Mouse (Mus musculus): ENCODE results near the gene Ccdc33. TPM values are rescaled to one million over a fixed set of nuclear protein-coding genes. Genes with fewer than 3 reads are reported as not detected.
A peak's percentile ranks its signal among the peaks of the same experiment; 100 is the strongest.

The Ccdc33 gene
- total RNA-seq, 1 experiment = 0.13 TPM

DNA sequence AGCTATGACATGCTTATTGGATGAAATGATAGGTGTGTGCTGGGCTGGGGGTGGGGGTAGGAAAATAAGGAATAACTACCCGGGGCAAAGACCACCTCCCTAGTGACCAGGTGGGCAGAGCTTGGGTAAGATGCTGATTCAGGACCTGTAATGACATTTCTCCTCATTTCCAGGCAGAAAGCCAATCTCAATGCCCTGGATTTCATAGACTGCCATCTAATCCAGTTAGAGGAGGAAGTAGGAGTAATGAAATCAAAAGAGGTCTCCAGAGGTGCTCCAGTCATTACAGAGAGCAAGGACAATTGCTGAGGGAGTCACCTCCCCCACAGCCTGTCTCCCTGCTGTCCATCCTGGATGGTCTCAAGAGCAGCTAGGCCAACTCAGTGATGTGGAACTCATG lies 58.7 kb downstream of the Ccdc33 start:
- no peaks in the 10 kb centered on the region for H3K36me3 ChIP-seq (ENCODE audit: control insufficient read depth, insufficient read depth, low read length, poor library complexity, severe bottlenecking)
- no peaks in the 10 kb centered on the region for H3K9me3 ChIP-seq (ENCODE audit: control insufficient read depth, insufficient read depth, low read depth, low read length)
- H3K4me3 ChIP-seq (ENCODE audit: insufficient read depth in 1 of 2, low read depth in 1 of 2, low read length in 2 of 2, poor library complexity in 1 of 2, severe bottlenecking in 1 of 2) = no peak overlapping the region
- DNase-seq (ENCODE audit: low read depth, low spot score) = no peak
- in situ Hi-C loops (cut with MboI; ENCODE audit: low sequenced_read_pairs in 2 of 2, unreplicated experiment in 2 of 2) = no loop called here
- no peak overlapping the region for H3K9ac ChIP-seq (ENCODE audit: insufficient read depth, low read depth, low read length, poor library complexity, severe bottlenecking)
- peaks cover 0 to 5% of the 10 kb centered on the region in 2 experiments; a peak in 1 of 4 replicates for H3K4me1 ChIP-seq (ENCODE audit: control insufficient read depth in 2 of 2, insufficient read depth in 2 of 2, low read length in 2 of 2, poor library complexity in 1 of 2)
- TF ChIP-seq ZC3H11A (IDR thresholded peaks at IDR 0.05; ENCODE audit: borderline replicate concordance, low read depth, low read length) (no peak), MAFK (IDR thresholded peaks at IDR 0.05; ENCODE audit: insufficient read depth, low read depth, low read length) (no peak), CHD2 (IDR thresholded peaks at IDR 0.05; ENCODE audit: low read depth, low read length) (no peak), HCFC1 (IDR thresholded peaks at IDR 0.05; ENCODE audit: borderline replicate concordance, insufficient read depth, low read length) (no peak), ZNF384 (IDR thresholded peaks at IDR 0.05; ENCODE audit: low read depth, low read length) (no peak)
- H3K27ac ChIP-seq (ENCODE audit: insufficient read depth, low read depth, low read length, poor library complexity, severe bottlenecking) = no peak overlapping the region

DNA sequence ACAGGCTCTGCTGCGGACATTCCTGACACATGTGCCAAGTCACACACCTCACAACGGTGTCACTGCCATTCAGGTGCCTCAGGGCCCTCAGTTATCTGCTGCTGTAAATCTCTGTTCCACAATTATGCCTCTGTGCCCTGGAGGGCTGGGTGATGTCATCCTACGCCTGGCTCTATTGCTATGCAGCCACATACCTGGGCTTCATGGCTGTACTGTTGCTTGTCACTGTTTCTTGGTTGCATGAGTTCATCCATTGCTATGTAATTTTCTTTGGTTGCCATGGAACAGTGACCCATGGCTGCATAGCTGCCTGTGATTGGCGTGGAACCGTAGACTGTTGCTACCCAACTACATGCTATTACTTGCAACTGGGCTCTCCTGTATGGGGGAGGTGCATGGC lies 63.0 kb downstream of the Ccdc33 start:
- no peak for DNase-seq (ENCODE audit: low read depth, low spot score)
- Histone ChIP-seq H3K9me3 (ENCODE audit: control insufficient read depth, insufficient read depth, low read depth, low read length) (no peaks in the 10 kb centered on the region), H3K9ac (ENCODE audit: insufficient read depth, low read depth, low read length, poor library complexity, severe bottlenecking) (no peak overlapping the region), H3K4me1 (ENCODE audit: control insufficient read depth in 2 of 2, insufficient read depth in 2 of 2, low read length in 2 of 2, poor library complexity in 1 of 2) (peaks cover 0 to 14% of the 10 kb centered on the region in 2 experiments; a peak in 3 of 4 replicates), H3K36me3 (ENCODE audit: control insufficient read depth, insufficient read depth, low read length, poor library complexity, severe bottlenecking) (no peaks in the 10 kb centered on the region), H3K4me3 (ENCODE audit: insufficient read depth in 1 of 2, low read depth in 1 of 2, low read length in 2 of 2, poor library complexity in 1 of 2, severe bottlenecking in 1 of 2) (no peak overlapping the region), H3K27ac (ENCODE audit: insufficient read depth, low read depth, low read length, poor library complexity, severe bottlenecking) (no peak overlapping the region)
- no peak for TF ChIP-seq MAFK (IDR thresholded peaks at IDR 0.05; ENCODE audit: insufficient read depth, low read depth, low read length)
- no peak for TF ChIP-seq CHD2 (IDR thresholded peaks at IDR 0.05; ENCODE audit: low read depth, low read length)
- no peak for TF ChIP-seq ZNF384 (IDR thresholded peaks at IDR 0.05; ENCODE audit: low read depth, low read length)
- no peak for TF ChIP-seq HCFC1 (IDR thresholded peaks at IDR 0.05; ENCODE audit: borderline replicate concordance, insufficient read depth, low read length)
- in situ Hi-C loops (cut with MboI; ENCODE audit: low sequenced_read_pairs in 2 of 2, unreplicated experiment in 2 of 2) = no loop called here

DNA sequence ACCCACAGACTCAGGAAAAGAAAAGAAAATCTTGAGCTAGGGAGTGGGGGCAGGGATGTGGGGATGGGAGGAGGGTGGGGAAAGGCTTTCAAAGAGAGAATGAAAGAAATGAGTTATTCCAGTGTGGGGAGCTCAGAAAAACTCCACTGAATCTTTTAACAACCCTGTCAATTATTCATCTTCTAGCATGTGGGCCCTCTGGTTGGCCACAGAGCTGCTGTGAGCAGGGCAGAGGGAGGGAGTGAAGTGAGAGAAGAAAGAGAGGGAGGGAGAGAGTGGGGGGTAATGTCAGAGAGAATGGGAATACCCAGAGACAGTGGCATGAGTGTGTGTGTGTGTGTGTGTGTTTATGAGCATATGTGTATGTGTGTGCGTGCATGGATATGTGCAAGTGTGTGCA lies 64.6 kb downstream of the Ccdc33 start:
- Histone ChIP-seq H3K4me3 (ENCODE audit: insufficient read depth in 1 of 2, low read depth in 1 of 2, low read length in 2 of 2, poor library complexity in 1 of 2, severe bottlenecking in 1 of 2) (no peak overlapping the region), H3K9ac (ENCODE audit: insufficient read depth, low read depth, low read length, poor library complexity, severe bottlenecking) (no peak overlapping the region), H3K9me3 (ENCODE audit: control insufficient read depth, insufficient read depth, low read depth, low read length) (no peaks in the 10 kb centered on the region), H3K36me3 (ENCODE audit: control insufficient read depth, insufficient read depth, low read length, poor library complexity, severe bottlenecking) (no peaks in the 10 kb centered on the region), H3K27ac (ENCODE audit: insufficient read depth, low read depth, low read length, poor library complexity, severe bottlenecking) (no peak overlapping the region), H3K4me1 (ENCODE audit: control insufficient read depth in 2 of 2, insufficient read depth in 2 of 2, low read length in 2 of 2, poor library complexity in 1 of 2) (peaks cover 0 to 12% of the 10 kb centered on the region in 2 experiments; a peak in 3 of 4 replicates)
- in situ Hi-C loops (cut with MboI; ENCODE audit: low sequenced_read_pairs in 2 of 2, unreplicated experiment in 2 of 2) = no loop called here
- TF ChIP-seq MAFK (IDR thresholded peaks at IDR 0.05; ENCODE audit: insufficient read depth, low read depth, low read length) = no peak
- TF ChIP-seq CHD2 (IDR thresholded peaks at IDR 0.05; ENCODE audit: low read depth, low read length) = no peak
- TF ChIP-seq HCFC1 (IDR thresholded peaks at IDR 0.05; ENCODE audit: borderline replicate concordance, insufficient read depth, low read length) = no peak
- TF ChIP-seq ZC3H11A (IDR thresholded peaks at IDR 0.05; ENCODE audit: borderline replicate concordance, low read depth, low read length) = no peak
- no peak for TF ChIP-seq ZNF384 (IDR thresholded peaks at IDR 0.05; ENCODE audit: low read depth, low read length)
- DNase-seq (ENCODE audit: low read depth, low spot score) = no peak

DNA sequence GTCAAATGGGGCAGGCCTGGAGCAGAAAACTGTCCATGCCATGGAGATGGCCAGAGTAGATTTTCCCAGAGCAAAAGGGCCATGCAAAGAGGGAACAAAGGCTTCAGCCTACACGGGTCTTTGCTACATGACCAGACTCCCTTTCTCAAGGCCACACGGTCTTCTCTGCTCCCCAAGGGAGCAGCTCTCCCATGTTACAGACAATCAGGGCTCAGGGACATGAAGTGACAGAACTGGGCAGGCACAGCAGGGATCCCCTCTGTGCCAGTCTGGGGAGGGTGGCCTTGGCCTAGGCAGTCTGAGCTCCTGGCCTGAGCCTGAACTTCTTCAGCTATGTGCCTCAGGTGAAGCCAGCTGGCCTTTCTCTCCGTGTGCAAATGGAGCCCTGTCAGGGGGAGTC lies 65.1 kb downstream of the Ccdc33 start:
- H3K9me3 ChIP-seq (ENCODE audit: control insufficient read depth, insufficient read depth, low read depth, low read length) = no peaks in the 10 kb centered on the region
- no peak for DNase-seq (ENCODE audit: low read depth, low spot score)
- H3K36me3 ChIP-seq (ENCODE audit: control insufficient read depth, insufficient read depth, low read length, poor library complexity, severe bottlenecking) = no peaks in the 10 kb centered on the region
- no peak overlapping the region for H3K4me3 ChIP-seq (ENCODE audit: insufficient read depth in 1 of 2, low read depth in 1 of 2, low read length in 2 of 2, poor library complexity in 1 of 2, severe bottlenecking in 1 of 2)
- TF ChIP-seq CHD2 (IDR thresholded peaks at IDR 0.05; ENCODE audit: low read depth, low read length) (no peak), HCFC1 (IDR thresholded peaks at IDR 0.05; ENCODE audit: borderline replicate concordance, insufficient read depth, low read length) (no peak), MAFK (IDR thresholded peaks at IDR 0.05; ENCODE audit: insufficient read depth, low read depth, low read length) (no peak), ZNF384 (IDR thresholded peaks at IDR 0.05; ENCODE audit: low read depth, low read length) (no peak), ZC3H11A (IDR thresholded peaks at IDR 0.05; ENCODE audit: borderline replicate concordance, low read depth, low read length) (no peak)
- no peak overlapping the region for H3K27ac ChIP-seq (ENCODE audit: insufficient read depth, low read depth, low read length, poor library complexity, severe bottlenecking)
- H3K9ac ChIP-seq (ENCODE audit: insufficient read depth, low read depth, low read length, poor library complexity, severe bottlenecking) = no peak overlapping the region
- in situ Hi-C loops (cut with MboI; ENCODE audit: low sequenced_read_pairs in 2 of 2, unreplicated experiment in 2 of 2) = no loop called here
- peaks cover 0 to 12% of the 10 kb centered on the region in 2 experiments; a peak in 3 of 4 replicates for H3K4me1 ChIP-seq (ENCODE audit: control insufficient read depth in 2 of 2, insufficient read depth in 2 of 2, low read length in 2 of 2, poor library complexity in 1 of 2)

DNA sequence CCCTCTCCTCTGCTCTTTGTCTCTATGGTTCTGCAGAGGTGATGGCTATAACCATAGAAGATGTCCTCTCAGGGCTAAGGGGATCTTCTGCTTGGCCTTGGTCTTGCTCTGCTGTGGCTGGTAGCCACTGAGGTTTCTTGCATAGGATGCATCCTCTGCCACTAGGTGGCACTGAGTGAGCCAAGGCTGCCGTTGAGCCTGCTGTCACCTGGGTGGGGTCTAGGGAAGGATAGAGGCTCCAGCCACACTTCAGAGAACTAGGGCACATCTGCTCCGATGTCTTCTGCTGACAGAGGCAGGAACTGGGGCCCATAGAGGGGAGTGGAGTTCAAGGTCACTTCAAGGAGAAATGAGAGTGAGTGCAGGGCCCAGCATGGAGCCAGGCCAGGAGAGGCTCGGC lies 65.5 kb downstream of the Ccdc33 start:
- in situ Hi-C loops (cut with MboI; ENCODE audit: low sequenced_read_pairs in 2 of 2, unreplicated experiment in 2 of 2) = no loop called here
- peaks cover 0 to 12% of the 10 kb centered on the region in 2 experiments; a peak in 3 of 4 replicates for H3K4me1 ChIP-seq (ENCODE audit: control insufficient read depth in 2 of 2, insufficient read depth in 2 of 2, low read length in 2 of 2, poor library complexity in 1 of 2)
- peak; percentile 51 for DNase-seq (ENCODE audit: low read depth, low spot score)
- no peak for TF ChIP-seq CHD2 (IDR thresholded peaks at IDR 0.05; ENCODE audit: low read depth, low read length)
- H3K9ac ChIP-seq (ENCODE audit: insufficient read depth, low read depth, low read length, poor library complexity, severe bottlenecking) = no peak overlapping the region
- no peak overlapping the region for H3K4me3 ChIP-seq (ENCODE audit: insufficient read depth in 1 of 2, low read depth in 1 of 2, low read length in 2 of 2, poor library complexity in 1 of 2, severe bottlenecking in 1 of 2)
- H3K9me3 ChIP-seq (ENCODE audit: control insufficient read depth, insufficient read depth, low read depth, low read length) = no peaks in the 10 kb centered on the region
- H3K36me3 ChIP-seq (ENCODE audit: control insufficient read depth, insufficient read depth, low read length, poor library complexity, severe bottlenecking) = no peaks in the 10 kb centered on the region
- no peak overlapping the region for H3K27ac ChIP-seq (ENCODE audit: insufficient read depth, low read depth, low read length, poor library complexity, severe bottlenecking)
